Mouse (Mus musculus) ES-E14 (cell line): ENCODE data around the gene Zfyve27. TPM values are rescaled to one million over a fixed set of nuclear protein-coding genes. Genes with fewer than 3 reads are reported as not detected.

Source experiments
- DNase-seq: peaks from one replicate; pipeline ENCODE4 v3.0.0-alpha.2; 2013; ENCODE audit warnings: low read depth, low spot score
- H3K27ac ChIP-seq: 2 replicates; pipeline ENCODE4 v1.5.1; 2012; ENCODE audit warnings: low read depth, mild to moderate bottlenecking, low read length, moderate library complexity, mixed read lengths; ENCODE audit not compliant: poor library complexity, insufficient read depth, severe bottlenecking
- H3K36me3 ChIP-seq: 2 replicates; pipeline ENCODE4 v1.6.1; 2012; ENCODE audit warnings: mild to moderate bottlenecking, low read length, moderate library complexity, mixed read lengths; ENCODE audit not compliant: control insufficient read depth, poor library complexity, insufficient read depth, severe bottlenecking
- H3K4me1 ChIP-seq, 2 experiments: fragments of 150-350 bp in 1 of 2; sonication (generic) in 1 of 2; 2 replicates each; pipeline ENCODE4 v1.6.1; 2012; ENCODE audit warnings: low read length in 2 of 2, mild to moderate bottlenecking in 1 of 2, mixed read lengths in 1 of 2; ENCODE audit not compliant: control insufficient read depth in 2 of 2, insufficient read depth in 2 of 2, poor library complexity in 1 of 2
- H3K4me3 ChIP-seq, 2 experiments: fragments of 150-350 bp in 1 of 2; sonication (generic) in 1 of 2; 2 replicates each; pipeline ENCODE4 v1.5.1; 2012; ENCODE audit warnings: low read length in 2 of 2, low read depth in 1 of 2, mild to moderate bottlenecking in 1 of 2, mixed read lengths in 1 of 2; ENCODE audit not compliant: insufficient read depth in 1 of 2, poor library complexity in 1 of 2, severe bottlenecking in 1 of 2
- H3K9ac ChIP-seq: 2 replicates; pipeline ENCODE4 v1.6.1; 2012; ENCODE audit warnings: low read depth, mild to moderate bottlenecking, low read length, mixed read lengths; ENCODE audit not compliant: poor library complexity, insufficient read depth, severe bottlenecking
- H3K9me3 ChIP-seq: fragments of 150-350 bp; sonication (generic); 2 replicates; pipeline ENCODE4 v1.6.1; 2012; ENCODE audit warnings: low read depth, mild to moderate bottlenecking, low read length; ENCODE audit not compliant: control insufficient read depth, insufficient read depth
- CHD2 ChIP-seq: IDR thresholded peaks from 2 replicates; pipeline ENCODE4 v1.6.1; 2014; ENCODE audit warnings: mild to moderate bottlenecking, low read depth, low read length, inconsistent platforms
- HCFC1 ChIP-seq: IDR thresholded peaks from 2 replicates; pipeline ENCODE4 v1.6.1; 2012; ENCODE audit warnings: low read length, inconsistent platforms, borderline replicate concordance; ENCODE audit not compliant: insufficient read depth
- MAFK ChIP-seq: IDR thresholded peaks from 2 replicates; pipeline ENCODE4 v1.6.1; 2014; ENCODE audit warnings: mild to moderate bottlenecking, low read depth, low read length, inconsistent platforms; ENCODE audit not compliant: insufficient read depth
- ZC3H11A ChIP-seq: IDR thresholded peaks from 2 replicates; pipeline ENCODE4 v1.6.1; 2012; ENCODE audit warnings: low read depth, mild to moderate bottlenecking, inconsistent platforms, low read length, borderline replicate concordance
- ZNF384 ChIP-seq: IDR thresholded peaks from 2 replicates; pipeline ENCODE4 v1.6.1; 2012; ENCODE audit warnings: low read depth, low read length, inconsistent platforms
- in situ Hi-C, 2 experiments: fragments of 600-800 bp; cut with MboI; formaldehyde crosslinking; loops; one replicate each; pipeline ENCODE4 v1.15.1; 2025; ENCODE audit warnings: low sequenced_read_pairs in 2 of 2, inconsistent platforms in 1 of 2; ENCODE audit not compliant: unreplicated experiment in 2 of 2
- total RNA-seq: library from RNA; depleted of rRNA; stranded (reverse); fragments of 300-350 nt; gene quantifications from 2 replicates; pipeline ENCODE4 v1.2.3, GENCODE M21; 2012

The Zfyve27 gene
- total RNA-seq, 1 experiment: 45.9 TPM

- in situ Hi-C loops: no loop called here
- Histone ChIP-seq H3K9me3 (no peaks in the 10 kb centered on the region), H3K36me3 (no peaks in the 10 kb centered on the region), H3K4me1 (peaks cover 0 to 8% of the 10 kb centered on the region in 2 experiments; a peak in 2 of 4 replicates), H3K9ac (no peak overlapping the region), H3K4me3 (no peak overlapping the region; a peak in 1 of 4 replicates), H3K27ac (no peak overlapping the region)
- DNase-seq: no peak
- TF ChIP-seq CHD2 (no peak), ZNF384 (no peak), HCFC1 (no peak), ZC3H11A (no peak), MAFK (no peak)
Observed at GRCm38 (mm10) chr19:42229499-42230287, 65.9 kb downstream of the Zfyve27 start.

GRCm38 (mm10) chr19:42230288-42230568, 66.5 kb downstream of the Zfyve27 start:
- Histone ChIP-seq H3K4me1 (peaks cover 0 to 8% of the 10 kb centered on the region in 2 experiments; a peak in 2 of 4 replicates), H3K9me3 (no peaks in the 10 kb centered on the region), H3K9ac (no peak overlapping the region), H3K4me3 (no peak overlapping the region; a peak in 1 of 4 replicates), H3K27ac (no peak overlapping the region), H3K36me3 (no peaks in the 10 kb centered on the region)
- no peak for TF ChIP-seq CHD2
- TF ChIP-seq ZC3H11A: no peak
- TF ChIP-seq MAFK: no peak
- TF ChIP-seq ZNF384: no peak
- no peak for TF ChIP-seq HCFC1
- no peak for DNase-seq
- in situ Hi-C loops: no loop called here

- H3K9ac ChIP-seq: no peak overlapping the region
- peaks cover 0 to 8% of the 10 kb centered on the region in 2 experiments; a peak in 2 of 4 replicates for H3K4me1 ChIP-seq
- in situ Hi-C loops: no loop called here
- TF ChIP-seq ZC3H11A: no peak
- TF ChIP-seq ZNF384: no peak
- no peak for TF ChIP-seq CHD2
- TF ChIP-seq HCFC1: no peak
- no peak for TF ChIP-seq MAFK
- H3K9me3 ChIP-seq: no peaks in the 10 kb centered on the region
- H3K27ac ChIP-seq: no peak overlapping the region
- no peak overlapping the region for H3K4me3 ChIP-seq
- H3K36me3 ChIP-seq: no peaks in the 10 kb centered on the region
- DNase-seq: no peak
Observed at GRCm38 (mm10) chr19:42230986-42231385, 67.2 kb downstream of the Zfyve27 start.

GRCm38 (mm10) chr19:42237602-42238340, 74.0 kb downstream of the Zfyve27 start:
- H3K36me3 ChIP-seq: no peaks in the 10 kb centered on the region
- no peak overlapping the region for H3K27ac ChIP-seq
- H3K9me3 ChIP-seq: no peaks in the 10 kb centered on the region
- no peaks in the 10 kb centered on the region for H3K4me1 ChIP-seq
- no peak overlapping the region for H3K4me3 ChIP-seq
- in situ Hi-C loops: no loop called here
- no peak overlapping the region for H3K9ac ChIP-seq
- TF ChIP-seq HCFC1 (no peak), ZNF384 (no peak), ZC3H11A (no peak), CHD2 (no peak), MAFK (no peak)
- no peak for DNase-seq
